Mouse (Mus musculus): ENCODE results near the gene Cacng8. TPM values are rescaled to one million over a fixed set of nuclear protein-coding genes. Genes with fewer than 3 reads are reported as not detected.

Gene Cacng8
- polyA plus RNA-seq, 1 experiment from 2014 or later, result 7.9 TPM

DNA sequence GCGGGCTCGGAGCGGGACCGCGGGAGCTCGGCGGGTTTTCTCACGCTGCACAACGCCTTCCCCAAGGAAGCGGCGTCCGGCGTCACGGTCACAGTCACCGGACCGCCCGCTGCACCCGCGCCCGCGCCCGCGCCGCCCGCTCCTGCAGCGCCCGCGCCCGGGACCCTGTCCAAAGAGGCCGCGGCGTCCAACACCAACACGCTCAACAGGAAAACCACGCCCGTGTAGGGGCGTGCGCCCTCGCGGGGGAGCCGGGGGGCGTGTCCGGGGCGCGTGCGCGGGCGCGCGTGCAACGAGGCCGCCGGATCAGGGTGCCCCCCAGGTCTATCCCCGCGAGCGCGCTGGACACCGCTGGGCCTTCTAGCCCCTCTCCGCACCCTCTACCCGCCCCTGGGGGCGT lies 24.9 kb downstream of the Cacng8 start:
- Histone ChIP-seq H3K9ac (peak overlapping the region; percentile 70), H3K4me2 (replicated peaks) (peak overlapping the region; percentile 97), H3K27ac (no peak overlapping the region), H3K9me3 (replicated peaks) (no peaks in the 10 kb centered on the region), H3K36me3 (no peaks in the 10 kb centered on the region), H3K4me3 (peak overlapping the region; percentile 62), H3K4me1 (peaks cover 25% of the 10 kb centered on the region), H3K27me3 (peaks cover 75% of the 10 kb centered on the region)
- peak; percentile 9; the same call in 1 of the 2 replicates for ATAC-seq (ENCODE audit: low FRiP score)
- 1% methylated on average over 51 of the region's 60 CpGs for WGBS

DNA sequence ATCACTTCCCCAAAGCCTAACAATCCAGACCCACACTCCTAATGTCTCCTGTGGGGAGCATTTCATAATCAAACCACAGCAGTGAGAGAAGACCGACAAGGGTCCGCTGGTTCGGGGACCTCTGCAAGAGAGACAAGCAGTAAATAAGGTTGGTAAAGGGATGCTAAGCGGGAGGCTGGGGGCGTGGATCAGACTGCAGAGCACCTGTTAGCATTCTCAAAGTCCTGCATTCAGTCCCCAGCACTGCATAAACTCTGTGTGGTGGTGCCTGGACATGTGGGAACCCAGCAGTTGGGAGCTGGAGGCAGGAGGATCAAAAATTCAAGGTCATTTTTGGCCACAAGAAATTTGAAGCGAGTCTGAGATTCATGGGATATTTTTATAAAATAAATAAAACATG lies 29.5 kb downstream of the Cacng8 start:
- Histone ChIP-seq H3K4me2 (replicated peaks) (no peak overlapping the region), H3K36me3 (no peaks in the 10 kb centered on the region), H3K9ac (no peak overlapping the region), H3K27ac (no peak overlapping the region), H3K27me3 (peaks cover 90% of the 10 kb centered on the region), H3K9me3 (replicated peaks) (no peaks in the 10 kb centered on the region), H3K4me1 (peaks cover 15% of the 10 kb centered on the region), H3K4me3 (no peak overlapping the region)
- no peak for ATAC-seq (ENCODE audit: low FRiP score)
- 26% methylated on average over 6 of the region's 6 CpGs for WGBS

DNA sequence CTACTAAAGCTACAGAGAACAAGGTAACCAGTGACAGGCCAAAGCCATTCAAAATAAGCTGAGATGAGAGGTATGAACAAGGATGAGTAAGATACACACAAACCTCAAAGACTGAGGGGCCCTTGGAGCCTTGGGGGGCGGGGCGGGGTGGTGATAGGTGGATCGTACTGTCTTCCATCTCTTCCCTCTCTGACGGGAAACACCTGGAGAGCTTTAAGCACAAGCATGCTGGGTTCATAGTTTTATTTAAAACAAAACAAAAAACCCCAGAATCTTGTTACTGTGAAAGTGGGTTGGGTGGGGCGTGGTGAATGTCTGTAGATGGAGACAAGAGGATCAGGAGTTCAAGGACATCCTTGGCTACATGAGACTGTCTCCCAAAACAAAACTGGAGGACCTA lies 30.0 kb downstream of the Cacng8 start:
- H3K4me1 ChIP-seq, result peaks cover 12% of the 10 kb centered on the region
- no peak for ATAC-seq (ENCODE audit: low FRiP score)
- 63% methylated on average over 5 of the region's 5 CpGs for WGBS
- no peaks in the 10 kb centered on the region for H3K36me3 ChIP-seq
- H3K4me2 ChIP-seq (replicated peaks), result no peak overlapping the region
- H3K27me3 ChIP-seq, result peaks cover 90% of the 10 kb centered on the region
- H3K9ac ChIP-seq, result no peak overlapping the region
- H3K4me3 ChIP-seq, result no peak overlapping the region
- no peaks in the 10 kb centered on the region for H3K9me3 ChIP-seq (replicated peaks)
- H3K27ac ChIP-seq, result no peak overlapping the region

DNA sequence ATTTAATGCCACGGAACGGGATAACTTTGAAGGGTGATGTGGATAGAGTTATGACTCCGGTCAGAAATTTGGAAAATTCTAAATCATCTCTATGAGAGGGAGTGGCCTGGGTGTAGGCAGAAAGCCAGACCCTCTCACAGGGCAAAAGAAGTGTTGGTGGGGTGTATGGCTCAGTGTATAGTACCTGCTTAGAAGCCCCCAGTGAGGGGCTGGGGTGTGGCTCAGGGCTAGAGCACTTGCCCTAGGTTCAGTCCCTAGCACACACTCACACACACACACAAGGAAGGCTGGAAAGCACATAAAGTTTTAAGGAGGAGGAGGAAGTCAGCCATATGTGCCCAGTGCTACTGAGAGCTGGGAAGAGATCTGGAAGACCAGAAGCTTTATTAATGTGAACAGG lies 30.8 kb downstream of the Cacng8 start:
- Histone ChIP-seq H3K27ac (no peak overlapping the region), H3K36me3 (no peaks in the 10 kb centered on the region), H3K4me1 (peaks cover 7% of the 10 kb centered on the region), H3K9ac (no peak overlapping the region), H3K9me3 (replicated peaks) (no peaks in the 10 kb centered on the region), H3K4me3 (no peak overlapping the region), H3K4me2 (replicated peaks) (no peak overlapping the region), H3K27me3 (peaks cover 88% of the 10 kb centered on the region)
- WGBS, result 85% methylated on average over 3 of the region's 3 CpGs
- ATAC-seq (ENCODE audit: low FRiP score), result no peak

DNA sequence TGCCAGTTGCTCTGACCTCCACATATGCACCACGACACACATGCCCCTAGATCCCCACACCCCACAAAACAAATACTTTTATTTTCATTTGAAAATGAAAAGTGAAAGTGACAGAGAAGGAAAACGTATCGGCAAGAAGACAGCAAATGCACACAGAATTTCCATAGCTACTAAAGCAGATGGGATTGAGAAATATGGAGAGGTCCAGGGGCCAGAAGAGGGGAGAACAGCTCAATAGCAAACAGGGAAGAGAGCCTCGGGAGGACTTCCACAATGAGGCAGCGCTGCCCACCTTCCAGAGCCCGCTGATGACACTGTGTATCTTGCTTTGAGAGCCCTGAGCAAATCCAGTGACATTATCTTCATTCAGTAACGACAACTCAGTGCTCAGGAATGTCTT lies 31.6 kb downstream of the Cacng8 start:
- Histone ChIP-seq H3K4me3 (no peak overlapping the region), H3K9ac (no peak overlapping the region), H3K4me1 (peaks cover 7% of the 10 kb centered on the region), H3K27me3 (peaks cover 80% of the 10 kb centered on the region), H3K36me3 (no peaks in the 10 kb centered on the region), H3K27ac (no peak overlapping the region), H3K4me2 (replicated peaks) (no peak overlapping the region), H3K9me3 (replicated peaks) (no peaks in the 10 kb centered on the region)
- WGBS, result 64% methylated on average over 7 of the region's 7 CpGs
- ATAC-seq (ENCODE audit: low FRiP score), result no peak

DNA sequence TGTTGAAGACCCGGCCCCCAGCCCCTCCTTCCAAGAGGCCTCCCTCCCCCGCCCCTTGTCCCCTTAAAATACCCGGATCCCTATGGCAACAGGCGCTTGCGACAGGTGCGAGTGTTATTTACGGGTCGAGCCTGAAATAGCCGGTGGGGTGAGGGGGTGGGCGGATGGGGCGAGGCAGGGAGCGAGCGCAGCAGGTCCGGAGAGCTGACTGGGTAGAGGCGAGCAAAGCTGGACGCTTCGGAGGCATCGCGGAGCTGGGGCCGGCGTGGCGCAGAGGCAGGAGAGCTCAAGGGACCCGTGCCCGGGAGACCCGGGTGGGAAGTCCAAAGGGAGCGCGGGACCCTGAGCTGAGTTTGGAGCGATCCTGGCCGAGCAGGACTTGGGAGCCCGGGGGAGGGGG lies 32.9 kb downstream of the Cacng8 start:
- H3K27ac ChIP-seq, result no peak overlapping the region

DNA sequence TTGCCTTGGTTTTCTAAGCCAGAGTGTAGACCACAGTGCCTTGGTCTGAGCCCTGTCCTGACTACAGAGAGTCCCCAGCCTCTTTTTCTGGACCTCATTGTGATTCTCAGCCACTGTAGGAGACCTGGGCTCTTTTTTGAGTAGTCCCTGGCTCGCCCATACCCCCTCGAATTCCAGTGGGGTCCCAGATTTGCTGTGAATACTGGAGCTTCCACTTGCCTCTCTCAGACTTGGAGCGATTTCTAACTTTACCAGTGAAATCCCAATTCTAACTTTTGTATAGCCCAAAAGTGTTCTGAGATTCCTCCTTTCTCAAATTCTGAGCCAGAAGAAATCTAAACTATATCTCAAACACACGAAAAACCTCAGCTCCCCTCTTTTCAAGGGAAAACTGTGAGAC lies 33.4 kb downstream of the Cacng8 start, which contains the start of gene Cacng6:
TSS of gene Cacng6 (plus strand) at position 301 of the 400 bp plus-strand sequence.
- peak within 1 kb of the TSS; percentile 45; the same call in 1 of the 2 replicates for H3K9ac ChIP-seq
- 27% methylated on average over 4 of the region's 4 CpGs for WGBS
- no peak within 1 kb of the TSS for H3K27ac ChIP-seq
- peak within 1 kb of the TSS; percentile 48 for H3K4me2 ChIP-seq (replicated peaks)
- H3K4me1 ChIP-seq, result peaks cover 7% of the 10 kb centered on the region
- peaks cover 62% of the 10 kb centered on the region for H3K27me3 ChIP-seq
- H3K4me3 ChIP-seq, result peak within 1 kb of the TSS; percentile 16
- no peaks in the 10 kb centered on the region for H3K9me3 ChIP-seq (replicated peaks)
- no peaks in the 10 kb centered on the region for H3K36me3 ChIP-seq
- no peak for ATAC-seq (ENCODE audit: low FRiP score)

More for the DNA sequence above, 32.9 kb downstream of the Cacng8 start:
- H3K4me3 ChIP-seq, result peak overlapping the region; percentile 16
- no peaks in the 10 kb centered on the region for H3K36me3 ChIP-seq
- under 1% methylated on average over 29 of the region's 30 CpGs for WGBS
- peak overlapping the region; percentile 48 for H3K4me2 ChIP-seq (replicated peaks)
- ATAC-seq (ENCODE audit: low FRiP score), result 0 out of 2 replicates have a peak, but pooled peaks have one; percentile 46
- peak overlapping the region; percentile 45; the same call in 1 of the 2 replicates for H3K9ac ChIP-seq
- peaks cover 67% of the 10 kb centered on the region for H3K27me3 ChIP-seq
- H3K4me1 ChIP-seq, result peaks cover 7% of the 10 kb centered on the region
- H3K9me3 ChIP-seq (replicated peaks), result no peaks in the 10 kb centered on the region

DNA sequence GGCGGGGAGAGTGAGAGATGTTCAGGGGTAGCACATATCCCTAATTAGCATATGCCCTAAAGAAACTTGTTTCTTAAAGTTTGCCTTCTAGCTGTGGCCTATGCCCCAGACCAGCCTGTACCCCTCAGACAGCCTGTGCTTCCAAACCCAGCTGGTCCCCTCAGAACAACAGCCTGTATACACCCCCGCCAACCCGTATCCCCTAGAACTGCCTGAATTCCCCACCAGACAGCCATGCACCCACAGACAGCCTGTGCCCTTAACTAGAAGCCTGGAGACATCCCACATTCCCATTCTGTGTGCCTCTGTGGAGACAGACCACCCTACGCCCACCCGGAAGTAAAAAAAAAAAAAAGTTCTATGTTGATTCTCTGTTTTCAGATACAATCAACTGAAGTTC lies 34.7 kb downstream of the Cacng8 start:
- Histone ChIP-seq H3K4me1 (peaks cover 7% of the 10 kb centered on the region), H3K4me2 (replicated peaks) (no peak overlapping the region), H3K9ac (no peak overlapping the region), H3K9me3 (replicated peaks) (no peaks in the 10 kb centered on the region), H3K4me3 (no peak overlapping the region), H3K36me3 (no peaks in the 10 kb centered on the region), H3K27me3 (peaks cover 59% of the 10 kb centered on the region), H3K27ac (no peak overlapping the region)
- 95% methylated on average over 5 of the region's 5 CpGs for WGBS
- ATAC-seq (ENCODE audit: low FRiP score), result no peak

DNA sequence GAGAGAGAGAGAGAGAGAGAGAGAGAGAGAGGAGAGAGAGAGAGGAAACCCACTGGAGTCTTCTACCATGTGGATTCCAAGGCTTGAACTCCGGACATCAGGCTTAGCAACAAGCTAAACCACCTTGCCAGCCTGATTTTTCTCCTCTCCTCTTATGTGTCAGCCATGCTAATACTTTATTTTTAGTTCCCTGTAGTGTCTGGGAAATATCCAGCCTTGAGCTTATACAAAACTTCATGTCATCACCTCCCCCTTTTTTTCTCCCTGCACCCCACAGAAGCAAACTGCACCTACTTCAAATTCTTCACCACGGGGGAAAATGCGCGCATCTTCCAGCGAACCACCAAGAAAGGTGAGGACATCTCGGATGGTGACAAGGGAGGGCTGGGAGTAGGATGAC lies 39.7 kb downstream of the Cacng8 start:
- H3K4me1 ChIP-seq, result no peaks in the 10 kb centered on the region
- no peak overlapping the region for H3K9ac ChIP-seq
- H3K9me3 ChIP-seq (replicated peaks), result no peaks in the 10 kb centered on the region
- no peak overlapping the region for H3K4me3 ChIP-seq
- no peaks in the 10 kb centered on the region for H3K36me3 ChIP-seq
- H3K4me2 ChIP-seq (replicated peaks), result no peak overlapping the region
- ATAC-seq (ENCODE audit: low FRiP score), result no peak
- 71% methylated on average over 6 of the region's 6 CpGs for WGBS
- no peak overlapping the region for H3K27ac ChIP-seq
- peaks cover 9% of the 10 kb centered on the region for H3K27me3 ChIP-seq

DNA sequence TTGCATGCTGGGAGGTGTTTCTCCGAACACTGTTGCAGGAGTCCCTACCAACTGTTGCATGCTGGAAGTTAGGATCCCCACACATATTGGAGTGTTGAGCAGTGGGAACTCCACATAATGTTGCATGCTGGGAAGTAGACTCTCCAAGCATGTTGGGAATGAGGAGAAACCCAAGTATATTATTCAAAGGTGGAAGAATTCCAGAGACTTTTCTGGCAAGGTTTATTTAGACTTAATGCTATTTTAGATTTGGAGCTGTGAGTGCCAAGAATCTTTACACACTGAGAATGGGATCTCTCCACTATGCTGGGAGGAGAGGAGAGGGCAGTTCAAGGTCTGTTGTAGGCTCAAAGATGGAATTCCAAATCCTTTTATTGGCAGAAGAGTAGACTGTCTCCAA lies 41.6 kb downstream of the Cacng8 start:
- Histone ChIP-seq H3K27me3 (no peaks in the 10 kb centered on the region), H3K4me3 (no peak overlapping the region), H3K4me1 (no peaks in the 10 kb centered on the region), H3K27ac (no peak overlapping the region), H3K4me2 (replicated peaks) (no peak overlapping the region), H3K9me3 (replicated peaks) (no peaks in the 10 kb centered on the region), H3K9ac (no peak overlapping the region), H3K36me3 (no peaks in the 10 kb centered on the region)
- no peak for ATAC-seq (ENCODE audit: low FRiP score)
- WGBS, result 91% methylated on average over 1 of the region's 1 CpGs

DNA sequence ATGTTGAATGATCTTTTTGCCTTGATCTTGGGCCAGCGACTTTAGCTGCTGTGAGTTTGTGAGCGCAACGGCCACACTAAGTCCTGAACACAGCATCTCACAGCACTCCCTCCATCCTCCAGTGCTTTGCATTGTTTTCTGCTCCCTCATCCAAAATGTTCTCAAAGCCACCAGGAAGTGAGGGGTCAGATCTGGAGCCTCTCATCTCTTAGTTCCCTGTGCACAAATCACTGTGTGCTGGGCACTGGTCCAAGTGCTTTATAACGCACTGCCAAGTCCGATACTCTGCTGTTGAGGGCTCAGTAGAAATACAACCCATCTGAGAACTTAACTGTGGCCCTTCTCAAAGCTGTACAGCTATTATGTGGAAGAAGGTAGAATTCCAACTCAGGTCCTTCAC lies 47.5 kb downstream of the Cacng8 start:
- no peak for ATAC-seq (ENCODE audit: low FRiP score)
- Histone ChIP-seq H3K4me1 (no peaks in the 10 kb centered on the region), H3K27me3 (no peaks in the 10 kb centered on the region), H3K9ac (no peak overlapping the region), H3K9me3 (replicated peaks) (no peaks in the 10 kb centered on the region), H3K27ac (no peak overlapping the region), H3K4me3 (no peak overlapping the region), H3K36me3 (no peaks in the 10 kb centered on the region), H3K4me2 (replicated peaks) (no peak overlapping the region)
- 67% methylated on average over 5 of the region's 5 CpGs for WGBS

DNA sequence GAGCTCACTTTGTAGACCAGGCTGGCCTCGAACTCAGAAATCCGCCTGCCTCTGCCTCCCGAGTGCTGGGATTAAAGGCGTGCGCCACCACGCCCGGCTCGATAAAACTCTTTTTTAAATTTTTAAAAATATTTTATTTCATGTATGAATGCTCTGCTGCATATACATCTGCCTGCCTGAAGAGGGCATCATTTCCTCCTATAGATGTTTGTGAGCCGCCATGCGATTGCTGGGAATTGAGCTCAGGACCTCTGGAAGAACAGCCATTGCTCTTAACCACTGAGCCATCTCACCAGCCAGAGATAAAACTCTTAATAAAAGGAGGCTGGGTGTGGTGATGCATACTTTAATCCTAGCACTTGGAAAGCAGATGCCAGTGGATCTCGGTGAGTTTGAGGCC lies 49.5 kb downstream of the Cacng8 start:
- Histone ChIP-seq H3K4me1 (no peaks in the 10 kb centered on the region), H3K36me3 (no peaks in the 10 kb centered on the region), H3K9me3 (replicated peaks) (no peaks in the 10 kb centered on the region), H3K4me2 (replicated peaks) (no peak overlapping the region), H3K9ac (no peak overlapping the region), H3K27me3 (no peaks in the 10 kb centered on the region), H3K27ac (no peak overlapping the region), H3K4me3 (no peak overlapping the region)
- ATAC-seq (ENCODE audit: low FRiP score), result no peak
- WGBS, result 84% methylated on average over 11 of the region's 11 CpGs

DNA sequence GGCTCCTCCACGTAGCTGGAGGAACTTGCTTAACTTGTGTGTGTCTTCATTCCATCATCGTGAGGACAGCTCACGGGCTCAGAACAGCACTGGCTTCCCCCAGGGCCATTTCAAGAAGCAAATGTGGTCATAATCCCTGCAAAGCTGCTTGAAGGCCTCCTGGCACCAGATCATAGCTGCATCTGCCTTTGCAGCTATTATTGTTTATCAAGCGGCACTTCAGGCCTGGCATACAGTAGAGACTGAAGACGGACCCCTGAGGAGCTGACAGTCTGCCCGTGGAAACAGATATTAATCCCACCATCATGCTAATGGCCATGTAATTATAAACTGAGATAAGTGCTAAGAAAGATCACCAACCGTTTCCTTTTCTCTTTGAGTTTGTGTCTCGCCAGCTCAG lies 50.0 kb downstream of the Cacng8 start:
- no peak overlapping the region for H3K27ac ChIP-seq
- no peak for ATAC-seq (ENCODE audit: low FRiP score)
- no peaks in the 10 kb centered on the region for H3K36me3 ChIP-seq
- no peaks in the 10 kb centered on the region for H3K27me3 ChIP-seq
- no peaks in the 10 kb centered on the region for H3K4me1 ChIP-seq
- no peak overlapping the region for H3K9ac ChIP-seq
- H3K9me3 ChIP-seq (replicated peaks), result no peaks in the 10 kb centered on the region
- no peak overlapping the region for H3K4me2 ChIP-seq (replicated peaks)
- WGBS, result 81% methylated on average over 8 of the region's 8 CpGs
- no peak overlapping the region for H3K4me3 ChIP-seq

Measured in hindbrain, embryonic 12.5 days (tissue).